Mouse (Mus musculus): ENCODE results near the gene Syne3. TPM values are rescaled to one million over a fixed set of nuclear protein-coding genes. Genes with fewer than 3 reads are reported as not detected.

Gene Syne3
- polyA plus RNA-seq, 1 experiment from 2014 or later, result 0.28 TPM

GRCm38 (mm10) chr12:104935144-104935543, 74.5 kb downstream of the Syne3 start:
- no peak overlapping the region for H3K4me3 ChIP-seq (replicated peaks)
- peaks cover 10% of the 10 kb centered on the region for H3K4me1 ChIP-seq
- 79% methylated on average over 8 of the region's 8 CpGs for WGBS

GRCm38 (mm10) chr12:104933800-104934199, 75.8 kb downstream of the Syne3 start:
- no peaks in the 10 kb centered on the region for H3K36me3 ChIP-seq
- no peaks in the 10 kb centered on the region for H3K27me3 ChIP-seq (replicated peaks)
- H3K4me1 ChIP-seq, result 0 out of 2 replicates have a peak, but pooled peaks cover 2% of the 10 kb centered on the region
- no peak overlapping the region for H3K4me3 ChIP-seq (replicated peaks)
- no peak overlapping the region for H3K4me2 ChIP-seq
- ATAC-seq (ENCODE audit: low FRiP score), result no peak
- 85% methylated on average over 13 of the region's 13 CpGs for WGBS
- H3K27ac ChIP-seq (replicated peaks), result no peak overlapping the region
- H3K9ac ChIP-seq (replicated peaks), result no peak overlapping the region
- no peaks in the 10 kb centered on the region for H3K9me3 ChIP-seq (replicated peaks)

More at GRCm38 (mm10) chr12:104935144-104935543, 74.5 kb downstream of the Syne3 start:
- no peak for ATAC-seq (ENCODE audit: low FRiP score)
- H3K4me2 ChIP-seq, result no peak overlapping the region
- no peak overlapping the region for H3K9ac ChIP-seq (replicated peaks)
- H3K9me3 ChIP-seq (replicated peaks), result no peaks in the 10 kb centered on the region
- no peaks in the 10 kb centered on the region for H3K36me3 ChIP-seq
- no peak overlapping the region for H3K27ac ChIP-seq (replicated peaks)
- no peaks in the 10 kb centered on the region for H3K27me3 ChIP-seq (replicated peaks)

GRCm38 (mm10) chr12:104933217-104933616, 76.4 kb downstream of the Syne3 start:
- Histone ChIP-seq H3K9ac (replicated peaks) (no peak overlapping the region), H3K9me3 (replicated peaks) (no peaks in the 10 kb centered on the region), H3K4me2 (no peak overlapping the region), H3K4me3 (replicated peaks) (no peak overlapping the region), H3K36me3 (no peaks in the 10 kb centered on the region), H3K27ac (replicated peaks) (no peak overlapping the region), H3K4me1 (0 out of 2 replicates have a peak, but pooled peaks cover 2% of the 10 kb centered on the region), H3K27me3 (replicated peaks) (no peaks in the 10 kb centered on the region)
- 73% methylated on average over 2 of the region's 2 CpGs for WGBS
- ATAC-seq (ENCODE audit: low FRiP score), result no peak

- H3K4me1 ChIP-seq, result peaks cover 16% of the 10 kb centered on the region
- whole genome bisulfite sequencing, result 92% methylated on average over 2 of the region's 2 CpGs
- no peaks in the 10 kb centered on the region for H3K9me3 ChIP-seq (replicated peaks)
- H3K36me3 ChIP-seq, result no peaks in the 10 kb centered on the region
- H3K4me3 ChIP-seq (replicated peaks), result no peak overlapping the region
- H3K9ac ChIP-seq (replicated peaks), result no peak overlapping the region
- H3K4me2 ChIP-seq, result no peak overlapping the region
- no peak for ATAC-seq (ENCODE audit: low FRiP score)
- H3K27me3 ChIP-seq (replicated peaks), result no peaks in the 10 kb centered on the region
- H3K27ac ChIP-seq (replicated peaks), result no peak overlapping the region
Observed at GRCm38 (mm10) chr12:104925765-104926164, 83.8 kb downstream of the Syne3 start.

GRCm38 (mm10) chr12:104925035-104925434, 84.6 kb downstream of the Syne3 start:
- H3K27ac ChIP-seq (replicated peaks), result peak overlapping the region; percentile 48; the same call in 1 of the 2 replicates
- ATAC-seq (ENCODE audit: low FRiP score), result no peak
- WGBS, result 74% methylated on average over 5 of the region's 5 CpGs

GRCm38 (mm10) chr12:104924546-104924945, 85.1 kb downstream of the Syne3 start:
- no peak for ATAC-seq (ENCODE audit: low FRiP score)
- H3K4me2 ChIP-seq, result no peak overlapping the region
- H3K36me3 ChIP-seq, result no peaks in the 10 kb centered on the region
- peaks cover 16% of the 10 kb centered on the region for H3K4me1 ChIP-seq
- WGBS, result 74% methylated on average over 3 of the region's 3 CpGs
- H3K27me3 ChIP-seq (replicated peaks), result no peaks in the 10 kb centered on the region
- no peak overlapping the region for H3K4me3 ChIP-seq (replicated peaks)
- no peaks in the 10 kb centered on the region for H3K9me3 ChIP-seq (replicated peaks)
- H3K27ac ChIP-seq (replicated peaks), result peak overlapping the region; percentile 43; the same call in 1 of the 2 replicates
- H3K9ac ChIP-seq (replicated peaks), result no peak overlapping the region

More at GRCm38 (mm10) chr12:104925035-104925434, 84.6 kb downstream of the Syne3 start:
- Histone ChIP-seq H3K27me3 (replicated peaks) (no peaks in the 10 kb centered on the region), H3K9ac (replicated peaks) (no peak overlapping the region), H3K4me1 (peaks cover 16% of the 10 kb centered on the region), H3K9me3 (replicated peaks) (no peaks in the 10 kb centered on the region), H3K4me3 (replicated peaks) (no peak overlapping the region), H3K36me3 (no peaks in the 10 kb centered on the region), H3K4me2 (no peak overlapping the region)

GRCm38 (mm10) chr12:104923948-104924388, 85.6 kb downstream of the Syne3 start:
- Histone ChIP-seq H3K9ac (replicated peaks) (no peak overlapping the region; the same call in 1 of the 2 replicates), H3K36me3 (no peaks in the 10 kb centered on the region), H3K27ac (replicated peaks) (peak overlapping the region; percentile 43; the same call in 1 of the 2 replicates), H3K4me3 (replicated peaks) (no peak overlapping the region), H3K4me2 (no peak overlapping the region), H3K27me3 (replicated peaks) (no peaks in the 10 kb centered on the region), H3K9me3 (replicated peaks) (no peaks in the 10 kb centered on the region), H3K4me1 (peaks cover 16% of the 10 kb centered on the region)
- WGBS, result 50% methylated on average over 19 of the region's 19 CpGs
- ATAC-seq (ENCODE audit: low FRiP score), result no peak

- Histone ChIP-seq H3K36me3 (no peaks in the 10 kb centered on the region), H3K27ac (replicated peaks) (no peak overlapping the region), H3K9ac (replicated peaks) (no peak overlapping the region), H3K9me3 (replicated peaks) (no peaks in the 10 kb centered on the region), H3K27me3 (replicated peaks) (no peaks in the 10 kb centered on the region), H3K4me3 (replicated peaks) (no peak overlapping the region), H3K4me2 (no peak overlapping the region), H3K4me1 (peaks cover 16% of the 10 kb centered on the region)
- ATAC-seq (ENCODE audit: low FRiP score), result peak; percentile 45
- 35% methylated on average over 8 of the region's 8 CpGs for WGBS
Observed at GRCm38 (mm10) chr12:104922647-104923046, 87.0 kb downstream of the Syne3 start.

GRCm38 (mm10) chr12:104921071-104921470, 88.5 kb downstream of the Syne3 start:
- no peak overlapping the region for H3K4me2 ChIP-seq
- no peaks in the 10 kb centered on the region for H3K9me3 ChIP-seq (replicated peaks)
- peaks cover 16% of the 10 kb centered on the region for H3K4me1 ChIP-seq
- H3K4me3 ChIP-seq (replicated peaks), result no peak overlapping the region
- no peak overlapping the region for H3K27ac ChIP-seq (replicated peaks)
- no peak overlapping the region for H3K9ac ChIP-seq (replicated peaks)
- H3K27me3 ChIP-seq (replicated peaks), result no peaks in the 10 kb centered on the region
- no peaks in the 10 kb centered on the region for H3K36me3 ChIP-seq
- WGBS, result 80% methylated on average over 7 of the region's 7 CpGs
- no peak for ATAC-seq (ENCODE audit: low FRiP score)

GRCm38 (mm10) chr12:104919247-104919646, 90.4 kb downstream of the Syne3 start:
- Histone ChIP-seq H3K9ac (replicated peaks) (no peak overlapping the region), H3K27ac (replicated peaks) (no peak overlapping the region), H3K27me3 (replicated peaks) (no peaks in the 10 kb centered on the region), H3K4me1 (peaks cover 15% of the 10 kb centered on the region), H3K4me3 (replicated peaks) (no peak overlapping the region), H3K9me3 (replicated peaks) (no peaks in the 10 kb centered on the region), H3K36me3 (no peaks in the 10 kb centered on the region), H3K4me2 (no peak overlapping the region)
- no peak for ATAC-seq (ENCODE audit: low FRiP score)
- WGBS, result 87% methylated on average over 2 of the region's 2 CpGs

- peaks cover 5% of the 10 kb centered on the region; the same call in 1 of the 2 replicates for H3K4me1 ChIP-seq
- H3K9ac ChIP-seq (replicated peaks), result no peak overlapping the region
- H3K27ac ChIP-seq (replicated peaks), result no peak overlapping the region
- H3K36me3 ChIP-seq, result no peaks in the 10 kb centered on the region
- H3K27me3 ChIP-seq (replicated peaks), result no peaks in the 10 kb centered on the region
- no peak for ATAC-seq (ENCODE audit: low FRiP score)
- 98% methylated on average over 2 of the region's 2 CpGs for WGBS
- H3K4me3 ChIP-seq (replicated peaks), result no peak overlapping the region
- H3K4me2 ChIP-seq, result no peak overlapping the region
- H3K9me3 ChIP-seq (replicated peaks), result no peaks in the 10 kb centered on the region
Observed at GRCm38 (mm10) chr12:104917927-104918326, 91.7 kb downstream of the Syne3 start.

GRCm38 (mm10) chr12:104917297-104917696, 92.3 kb downstream of the Syne3 start:
- Histone ChIP-seq H3K9me3 (replicated peaks) (no peaks in the 10 kb centered on the region), H3K27ac (replicated peaks) (no peak overlapping the region), H3K4me2 (no peak overlapping the region), H3K4me3 (replicated peaks) (no peak overlapping the region), H3K36me3 (no peaks in the 10 kb centered on the region), H3K4me1 (peaks cover 4% of the 10 kb centered on the region; the same call in 1 of the 2 replicates), H3K9ac (replicated peaks) (no peak overlapping the region), H3K27me3 (replicated peaks) (no peaks in the 10 kb centered on the region)
- no peak for ATAC-seq (ENCODE audit: low FRiP score)
- 92% methylated on average over 4 of the region's 4 CpGs for WGBS

Measured in neural tube, embryonic 15.5 days (tissue).